Mouse (Mus musculus): Measurements from ENCODE around the gene Gzmn.
"Not testable (repeated sequence)": the region's sequence is repeated elsewhere in the genome, so short reads cannot be mapped to it uniquely, and the experiment has no call there.

The Gzmn gene

DNA sequence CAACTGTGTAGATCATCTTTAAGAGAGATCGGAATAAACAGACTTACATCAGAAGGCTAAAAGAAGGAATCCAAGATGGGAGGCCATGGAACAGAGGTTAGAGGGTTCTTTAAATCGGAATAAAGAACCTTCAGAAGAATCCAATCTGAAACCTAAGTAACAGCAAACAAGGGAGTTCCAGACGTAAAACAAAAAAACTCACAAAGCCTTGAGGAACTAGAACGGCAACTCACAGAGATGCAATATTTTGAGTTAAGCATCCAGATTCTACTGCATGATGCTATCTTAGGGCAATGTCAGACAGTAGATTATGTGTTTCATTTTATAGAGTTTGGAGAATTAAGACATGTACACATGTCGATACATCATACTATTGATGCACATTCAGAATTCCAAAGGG is at the start of gene Gzmn:
Gzmn (minus strand) TSS at position 101 of the 400 bp plus-strand sequence.
- DNase-seq = no peak

GRCm38 (mm10) chr14:56211317-56211716 is 36.9 kb upstream of the Gzmn start, which contains the start of gene Gzmf:
Gzmf (minus strand) TSS chr14:56211417.
- DNase-seq = no peak

DNA sequence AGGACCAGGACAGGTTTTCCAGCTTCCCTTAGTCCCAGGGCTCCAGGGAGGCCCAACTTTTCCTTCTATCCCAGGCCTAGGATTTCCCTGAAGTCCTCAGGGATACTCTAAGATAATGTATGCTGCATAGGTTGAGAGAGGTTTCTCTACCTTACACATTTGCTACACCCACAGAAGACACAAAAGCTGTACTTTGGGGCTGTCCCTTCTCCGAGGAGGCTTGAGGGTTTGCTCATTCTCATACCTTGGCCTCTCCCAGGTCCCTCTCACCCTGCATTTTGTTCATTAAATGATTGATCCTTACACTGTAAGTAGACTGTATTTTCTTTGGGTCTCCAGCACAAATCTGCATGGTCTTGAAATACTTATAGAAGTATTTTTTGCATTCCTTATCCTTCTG is 31.2 kb upstream of the Gzmn start:
- no peak for DNase-seq

- DNase-seq = peak; percentile 33
Observed at GRCm38 (mm10) chr14:56205021-56205420, 30.6 kb upstream of the Gzmn start.

DNA sequence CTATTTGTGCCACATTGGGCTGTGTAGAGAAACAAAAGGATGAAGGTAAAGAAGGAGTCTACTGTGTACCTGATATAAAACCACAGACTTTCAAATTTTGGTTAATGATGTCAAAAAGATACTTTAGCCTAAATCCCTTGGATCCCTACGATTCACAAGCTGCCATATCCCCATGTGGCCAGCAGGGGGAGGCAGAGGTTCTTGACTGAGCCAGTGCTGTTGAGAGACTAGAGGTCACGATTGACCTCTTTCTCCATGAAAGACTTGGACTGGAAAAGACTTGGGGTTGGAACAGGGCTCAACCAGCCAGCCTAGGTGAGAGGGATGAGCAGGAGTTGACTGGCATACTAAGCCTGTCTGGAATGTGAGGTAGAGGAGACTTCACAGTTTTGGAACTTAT is 29.6 kb upstream of the Gzmn start:
- peak; percentile 69 for DNase-seq

DNA sequence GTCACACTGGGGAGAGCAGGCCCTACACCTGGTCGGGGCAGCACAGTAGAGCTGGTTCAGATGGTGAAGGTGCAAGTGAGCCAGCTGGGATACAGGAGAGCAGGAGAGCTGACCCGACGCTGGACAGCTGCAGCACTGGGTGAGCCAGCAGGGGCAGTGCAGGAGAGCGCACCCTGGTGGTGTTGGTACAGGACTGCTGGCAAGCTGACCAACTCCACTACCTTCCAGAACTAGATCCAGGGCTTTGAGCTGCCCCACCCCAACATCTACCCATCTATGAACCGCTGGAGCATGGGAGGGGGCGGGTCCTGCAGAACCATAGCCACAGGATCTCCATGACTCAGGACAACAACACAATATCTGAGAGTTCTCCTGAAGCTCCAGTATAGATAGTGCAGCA is 12.5 kb upstream of the Gzmn start:
- no peak for DNase-seq

- no peak for DNase-seq
Observed at GRCm38 (mm10) chr14:56186521-56186920, 12.1 kb upstream of the Gzmn start.

DNA sequence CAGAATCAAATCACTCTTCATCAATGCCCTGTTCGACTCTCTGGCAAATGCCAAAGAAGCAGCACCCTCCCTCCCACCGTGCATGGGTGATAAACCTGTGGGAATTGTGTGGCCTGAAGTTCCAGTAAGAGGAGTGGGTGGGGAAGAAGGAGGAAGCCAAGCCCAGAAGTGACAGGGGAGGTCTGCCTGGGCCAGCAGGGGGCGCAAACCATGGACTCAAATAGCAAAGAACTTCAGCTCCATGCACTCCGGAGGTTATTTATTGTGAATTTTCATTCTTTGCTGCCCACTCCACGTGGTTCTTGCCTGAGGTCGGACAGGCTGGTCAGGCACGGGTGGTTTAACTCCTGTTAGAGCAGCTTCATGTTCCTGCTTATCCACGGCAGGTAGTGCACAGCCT is 3.3 kb upstream of the Gzmn start:
- peak; percentile 35 for DNase-seq

DNA sequence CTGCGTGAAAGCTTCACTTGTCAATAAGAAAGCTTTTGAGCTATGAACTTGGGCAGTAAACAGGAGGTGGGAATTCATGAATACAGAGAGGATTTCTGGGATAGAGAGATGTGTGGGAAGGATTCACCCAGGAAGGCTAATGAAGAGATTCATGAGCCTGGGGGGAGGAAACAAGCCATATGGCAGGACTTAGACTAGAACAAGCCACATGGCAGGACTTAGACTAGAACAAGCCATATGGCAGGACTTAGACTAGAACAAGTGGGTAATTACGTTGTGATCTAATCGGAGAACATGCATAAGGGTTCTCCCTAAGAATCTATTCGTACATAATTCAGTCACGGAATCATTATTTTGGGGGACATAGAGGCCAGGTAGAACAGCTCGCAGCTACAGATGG is 1.0 kb downstream of the Gzmn start:
- no peak for DNase-seq

DNA sequence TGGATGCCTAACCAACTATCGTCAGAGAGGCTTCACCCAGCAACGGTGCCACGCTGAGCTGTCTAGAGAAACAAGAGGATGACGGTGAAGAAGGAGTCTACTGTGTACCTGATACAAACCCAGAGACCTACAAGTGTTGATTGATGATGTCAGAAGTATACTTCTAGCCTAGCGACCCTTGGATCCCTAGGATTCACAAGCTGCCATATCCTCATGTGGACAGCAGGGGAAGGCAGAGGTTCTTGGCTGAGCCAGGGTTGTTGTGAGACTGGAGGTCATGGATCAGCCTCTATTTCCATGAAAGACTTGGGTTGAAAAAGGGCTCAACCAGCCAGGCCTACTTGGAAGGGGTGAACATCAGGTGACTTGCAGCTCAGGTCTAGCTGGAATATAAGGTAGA is 1.7 kb downstream of the Gzmn start:
- no peak for DNase-seq

DNA sequence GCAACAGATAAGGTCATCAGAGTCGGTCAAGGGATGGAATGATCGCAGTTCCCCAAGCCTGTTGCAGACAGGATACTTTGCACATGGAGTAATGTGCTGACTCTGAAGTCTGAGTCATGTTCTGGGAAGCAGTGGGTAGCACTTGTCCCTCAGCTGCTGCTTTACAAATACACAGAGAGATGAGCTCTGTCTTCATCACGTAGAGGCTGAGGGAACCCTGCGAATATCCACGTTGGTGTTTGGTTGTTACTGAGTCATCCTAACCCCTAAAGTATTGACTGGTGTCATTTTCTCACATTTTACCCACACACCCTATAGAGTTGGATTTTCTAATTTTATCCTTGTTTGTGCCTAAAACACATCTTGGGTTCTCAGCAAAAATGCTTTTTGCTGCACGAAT is 6.4 kb downstream of the Gzmn start:
- DNase-seq = no peak

DNA sequence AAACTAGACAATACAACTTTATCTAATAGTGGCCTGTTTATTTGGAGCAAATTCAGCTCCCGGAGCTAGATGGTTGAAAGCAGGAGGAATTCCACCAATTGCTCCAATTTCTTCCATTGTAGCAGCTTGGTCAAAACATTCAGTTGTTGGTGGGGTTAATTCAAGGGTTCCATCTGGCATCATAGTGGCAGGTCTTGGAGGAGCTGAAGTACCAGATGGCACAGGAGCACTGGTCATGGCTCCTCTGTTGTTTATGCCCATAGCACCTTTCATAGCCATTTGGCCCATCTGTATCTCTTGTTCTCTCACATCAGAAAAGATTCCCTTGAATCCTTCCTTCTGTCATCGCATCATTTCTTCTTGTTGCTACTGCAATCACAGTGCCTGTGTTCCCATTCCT is 12.3 kb downstream of the Gzmn start:
- no peak for DNase-seq

DNA sequence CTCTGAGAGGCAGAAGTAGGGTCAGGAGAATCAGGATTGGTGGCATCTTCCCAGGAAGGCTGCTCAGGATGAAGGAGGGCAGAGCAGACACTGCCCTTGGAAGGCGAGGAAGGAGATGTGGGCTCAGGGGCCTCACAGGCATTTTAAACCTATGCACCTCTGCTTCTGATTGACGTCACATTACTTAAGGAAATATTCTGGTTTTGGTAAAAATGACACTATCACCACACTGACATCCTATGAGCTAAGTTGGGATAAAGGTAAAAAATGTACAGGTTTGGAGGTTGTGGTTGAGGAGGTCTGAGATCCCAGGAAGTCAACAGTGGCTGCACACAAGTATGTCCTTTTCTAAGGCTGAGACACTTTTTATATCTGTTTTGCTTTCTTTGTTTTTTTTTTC is 14.9 kb downstream of the Gzmn start, which contains the start of gene Gzmg:
Gzmg (minus strand) TSS at position 101 of the 400 bp plus-strand sequence.
- DNase-seq = not testable (repeated sequence)

- DNase-seq = no peak
Observed at GRCm38 (mm10) chr14:56155340-56155739, 19.1 kb downstream of the Gzmn start.

DNA sequence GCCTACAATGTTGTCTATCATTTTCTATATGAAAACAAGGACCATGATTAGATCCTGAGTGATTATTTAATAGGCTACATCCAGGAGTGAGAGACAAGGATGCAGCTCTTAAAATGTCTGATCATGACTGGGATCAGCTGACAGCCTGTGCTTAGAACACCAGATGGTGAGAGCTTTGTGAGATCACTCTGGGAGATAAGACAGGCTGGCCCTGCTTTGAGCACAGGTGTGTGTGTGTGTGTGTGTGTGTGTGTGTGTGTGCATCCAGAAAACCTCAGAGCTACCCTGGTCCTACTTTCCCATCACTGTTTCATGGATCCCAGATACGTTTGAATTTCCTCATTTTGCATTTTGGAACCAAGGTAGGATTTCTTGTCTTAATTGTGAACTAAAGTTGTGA is 40.7 kb downstream of the Gzmn start:
- DNase-seq = not testable (repeated sequence)

GRCm38 (mm10) chr14:56132508-56132907 is 41.9 kb downstream of the Gzmn start, which contains the start of gene Gzmd:
Gzmd (minus strand) TSS chr14:56132608.
- not testable (repeated sequence) for DNase-seq

- DNase-seq = no peak
Observed at GRCm38 (mm10) chr14:56128341-56128740, 46.1 kb downstream of the Gzmn start.

GRCm38 (mm10) chr14:56123516-56123915 is 50.9 kb downstream of the Gzmn start:
- no peak for DNase-seq

GRCm38 (mm10) chr14:56120525-56120924 is 53.9 kb downstream of the Gzmn start, which contains the start of gene Gzme:
Gzme (minus strand) TSS chr14:56120625.
- no peak for DNase-seq

Measured in lung, postnatal 14 days (tissue).